Comparison of ENCODE assay signal across 8 mouse cellular contexts in the genomic region with DNA sequence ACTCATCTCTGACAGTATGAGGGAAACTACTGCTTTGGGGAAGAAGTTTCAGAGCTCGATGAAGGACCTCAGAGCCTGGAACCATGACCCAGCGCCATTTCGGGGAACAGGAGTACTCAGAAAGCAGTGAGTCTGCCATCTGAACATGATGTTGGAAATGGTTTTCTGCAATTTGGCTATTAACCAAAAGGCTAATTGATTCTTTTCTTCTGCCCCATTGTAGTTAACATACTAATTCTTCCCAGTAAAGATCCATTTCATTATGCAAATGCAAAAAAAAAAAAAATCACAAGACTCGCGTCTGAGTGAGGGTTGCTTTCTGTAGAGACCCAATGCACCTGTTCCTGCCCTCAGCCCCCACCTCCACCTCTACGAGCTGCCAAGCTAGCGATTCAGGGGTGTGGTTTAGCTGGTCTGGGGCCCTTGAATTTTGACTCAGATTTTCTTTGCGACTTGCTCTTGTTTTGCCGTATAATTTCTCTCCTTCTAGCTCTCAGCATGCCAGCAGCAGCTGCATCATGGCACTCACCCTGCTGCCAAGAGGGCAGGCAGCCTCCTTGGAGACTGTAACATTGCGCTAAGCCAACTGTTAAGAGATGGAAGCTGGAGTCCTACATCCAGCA.
A peak's percentile ranks its signal among the peaks of the same experiment; 100 is the strongest.
DNase-seq lines count a peak whose midpoint lies in the region; ATAC-seq and TF ChIP-seq lines count a peak whose summit lies in the region.
"Had no signal": no experiment of that assay in that cellular context is flagged by ENCODE, and none has a peak within 500 bp of the region (broad histone marks: within the 10 kb centered on the region; RNA-seq: fewer than 3 reads in every experiment).

No protein-coding gene starts in this region.

- 21% methylated on average over 10 of the region's 10 CpGs for WGBS in cerebellum, adult 2 months
- WGBS in hindbrain, embryonic 14.5 days: 44% methylated on average over 10 of the region's 10 CpGs

- H3K27ac ChIP-seq in cerebellum, adult 2 months (ENCODE audit: insufficient read depth, low read length): no peak overlapping the region
- no peak overlapping the region; the same call in 1 of the 2 replicates for H3K27ac ChIP-seq in hindbrain, embryonic 14.5 days
- H3K27ac ChIP-seq: liver, embryonic 13.5 days had no signal

- TF ChIP-seq CTCF in cerebellum, adult 2 months (IDR thresholded peaks at IDR 0.05; ENCODE audit: borderline replicate concordance, insufficient read depth, low read depth, low read length): no peak

- no peaks in the 10 kb centered on the region; the same call in 1 of the 2 replicates for H3K36me3 ChIP-seq in hindbrain, embryonic 14.5 days (replicated peaks; ENCODE audit: control insufficient read depth, insufficient read depth)
- H3K36me3 ChIP-seq: liver, embryonic 13.5 days had no signal

- DNase-seq in lung, postnatal 10 days: peak; percentile 20
- DNase-seq in lung, postnatal 14 days: no peak
- DNase-seq in cerebellum, adult 2 months: peak; percentile 35 to 44
- peak; percentile 44 for DNase-seq in hindbrain, embryonic 14.5 days (ENCODE audit: low spot score)
- DNase-seq in thymus, postnatal 25 days: peak; percentile 66
- DNase-seq in ovary, postnatal 36 days (ENCODE audit: low spot score): no peak
- no peak for DNase-seq in testis, postnatal 10 days (ENCODE audit: low spot score)
- DNase-seq: liver, embryonic 13.5 days had no signal

- ATAC-seq in hindbrain, embryonic 14.5 days (ENCODE audit: low FRiP score): peak; percentile 81

- no peak for TF ChIP-seq POLR2A in cerebellum, adult 2 months (IDR thresholded peaks at IDR 0.05; ENCODE audit: borderline replicate concordance, insufficient read depth, low read length)

- H3K9me3 ChIP-seq in hindbrain, embryonic 14.5 days (ENCODE audit: control insufficient read depth, low read length): no peaks in the 10 kb centered on the region
- H3K9me3 ChIP-seq: liver, embryonic 13.5 days had no signal

- H3K9ac ChIP-seq in hindbrain, embryonic 14.5 days: no peak overlapping the region
- H3K9ac ChIP-seq: liver, embryonic 13.5 days had no signal

- 0 out of 2 replicates have a peak overlapping the region, but pooled peaks have one; percentile 5 for H3K4me2 ChIP-seq in hindbrain, embryonic 14.5 days (replicated peaks)
- H3K4me2 ChIP-seq: liver, embryonic 13.5 days had no signal

- no peaks in the 10 kb centered on the region for H3K27me3 ChIP-seq in cerebellum, adult 2 months (ENCODE audit: control insufficient read depth, insufficient read depth, low read length)
- H3K27me3 ChIP-seq in hindbrain, embryonic 14.5 days (ENCODE audit: control insufficient read depth, insufficient read depth, low read length): no peaks in the 10 kb centered on the region
- H3K27me3 ChIP-seq: liver, embryonic 13.5 days had no signal

- H3K4me1 ChIP-seq in cerebellum, adult 2 months (ENCODE audit: control insufficient read depth, insufficient read depth, low read length): peaks cover 8% of the 10 kb centered on the region
- peaks cover 27% of the 10 kb centered on the region for H3K4me1 ChIP-seq in hindbrain, embryonic 14.5 days (replicated peaks; ENCODE audit: control insufficient read depth, insufficient read depth, low read length)

- H3K4me3 ChIP-seq in cerebellum, adult 2 months (replicated peaks; ENCODE audit: insufficient read depth, low read depth, low read length): peak overlapping the region; percentile 42
- no peak overlapping the region for H3K4me3 ChIP-seq in hindbrain, embryonic 14.5 days (replicated peaks; ENCODE audit: low read length)
- H3K4me3 ChIP-seq: liver, embryonic 13.5 days had no signal

Comparison
In these comparisons a context has a peak if more than half of its experiments do, and no peak if none do; other contexts are left out.
1. DNase-seq: peak in lung, postnatal 10 days (single experiment), cerebellum, adult 2 months (2 of 2), hindbrain, embryonic 14.5 days (single experiment) and thymus, postnatal 25 days (single experiment); none in lung, postnatal 14 days (single experiment), ovary, postnatal 36 days (single experiment) and testis, postnatal 10 days (single experiment).